Mouse (Mus musculus) midbrain, embryonic 11.5 days (tissue): Measurements from ENCODE around the gene Gm20695. TPM values are rescaled to one million over a fixed set of nuclear protein-coding genes. Genes with fewer than 3 reads are reported as not detected.

ENCODE experiments used
- ATAC-seq: fragments of 200-750 bp; cut with Nextera tagmentation; 2 replicates; pipeline ENCODE4 v1.8.0; 2017; ENCODE audit warnings: moderate TSS enrichment, moderate library complexity; ENCODE audit not compliant: low FRiP score
- DNase-seq: peaks from one replicate; pipeline ENCODE4 v3.0.0; 2015; ENCODE audit warnings: low spot score; ENCODE audit errors: missing footprints
- H3K27ac ChIP-seq: fragments of 300-500 bp; sonication (generic); 2 replicates; pipeline ENCODE4 v1.5.1; 2014; ENCODE audit warnings: low read depth, low read length
- H3K27me3 ChIP-seq: fragments of 300-500 bp; sonication (generic); 2 replicates; pipeline ENCODE4 v1.6.1; 2014; ENCODE audit warnings: mild to moderate bottlenecking, low read length, moderate library complexity, mixed read lengths; ENCODE audit not compliant: control insufficient read depth, insufficient read depth
- H3K36me3 ChIP-seq: fragments of 300-500 bp; sonication (generic); 2 replicates; pipeline ENCODE4 v1.6.1; 2014; ENCODE audit warnings: mild to moderate bottlenecking, low read length, moderate library complexity, mixed read lengths; ENCODE audit not compliant: control insufficient read depth, insufficient read depth
- H3K4me1 ChIP-seq: fragments of 300-500 bp; sonication (generic); 2 replicates; pipeline ENCODE4 v1.6.1; 2014; ENCODE audit warnings: low read length; ENCODE audit not compliant: control insufficient read depth, insufficient read depth
- H3K4me2 ChIP-seq: fragments of 300-500 bp; sonication (generic); 2 replicates; pipeline ENCODE4 v1.6.1; 2014; ENCODE audit warnings: mild to moderate bottlenecking, moderate library complexity
- H3K4me3 ChIP-seq: fragments of 300-500 bp; sonication (generic); 2 replicates; pipeline ENCODE4 v1.5.1; 2014; ENCODE audit warnings: low read depth, low read length
- H3K9ac ChIP-seq: fragments of 300-500 bp; sonication (generic); 2 replicates; pipeline ENCODE4 v1.6.1; 2014; ENCODE audit warnings: low read length
- H3K9me3 ChIP-seq: fragments of 300-500 bp; sonication (generic); 2 replicates; pipeline ENCODE4 v1.6.1; 2016; ENCODE audit warnings: low read length; ENCODE audit not compliant: control insufficient read depth
- WGBS: fragments of 180-500 bp; shearing (Covaris S2); extraction: QIAGEN DNeasy Blood & Tissue Kit; methylation state at CpG from one replicate; pipeline ENCODE4 v1.1.7; 2014; 5-methylcytosine and 5-hydroxymethylcytosine counted together
- microRNA-seq: library from miRNA; unstranded; fragments of <30 nt; microRNA quantifications from one replicate; pipeline ENCODE4, GENCODE M21; 2017
- polyA plus RNA-seq: library from polyadenylated mRNA; unstranded; fragments of >200 nt; fragmentation: Nextera tagmentation; extraction: Ambion mirVana; gene quantifications from 2 replicates; pipeline ENCODE4 v1.2.1, GENCODE M21; 2014

Gm20695 gene
- polyA plus RNA-seq, 1 experiment from 2014 or later = 4.4 TPM

- 82% methylated on average over 6 of the region's 6 CpGs for WGBS
- Histone ChIP-seq H3K9me3 (no peaks in the 10 kb centered on the region), H3K36me3 (no peaks in the 10 kb centered on the region), H3K27ac (no peak overlapping the region), H3K4me1 (no peaks in the 10 kb centered on the region), H3K4me3 (no peak overlapping the region), H3K27me3 (no peaks in the 10 kb centered on the region), H3K9ac (no peak overlapping the region), H3K4me2 (no peak overlapping the region)
- ATAC-seq (no peak), DNase-seq (no peak)
Observed at GRCm38 (mm10) chr16:3956369-3956768, 71.9 kb downstream of the Gm20695 start.

- Histone ChIP-seq H3K27me3 (no peaks in the 10 kb centered on the region), H3K4me3 (no peak overlapping the region), H3K4me2 (no peak overlapping the region), H3K36me3 (no peaks in the 10 kb centered on the region), H3K4me1 (no peaks in the 10 kb centered on the region), H3K9ac (no peak overlapping the region), H3K9me3 (no peaks in the 10 kb centered on the region), H3K27ac (no peak overlapping the region)
- ATAC-seq (no peak), DNase-seq (no peak)
- 76% methylated on average over 2 of the region's 2 CpGs for WGBS
Observed at GRCm38 (mm10) chr16:3959261-3959660, 74.8 kb downstream of the Gm20695 start.

GRCm38 (mm10) chr16:3964990-3965389 is 80.5 kb downstream of the Gm20695 start:
- no peak overlapping the region for H3K4me2 ChIP-seq
- WGBS = 78% methylated on average over 10 of the region's 10 CpGs
- no peak for ATAC-seq
- no peaks in the 10 kb centered on the region for H3K36me3 ChIP-seq
- H3K9ac ChIP-seq = no peak overlapping the region
- no peaks in the 10 kb centered on the region for H3K9me3 ChIP-seq
- no peak overlapping the region for H3K4me3 ChIP-seq
- no peaks in the 10 kb centered on the region for H3K4me1 ChIP-seq
- H3K27me3 ChIP-seq = no peaks in the 10 kb centered on the region
- no peak overlapping the region for H3K27ac ChIP-seq
- no peak for DNase-seq

GRCm38 (mm10) chr16:3965534-3965933 is 81.1 kb downstream of the Gm20695 start:
- no peaks in the 10 kb centered on the region for H3K9me3 ChIP-seq
- no peaks in the 10 kb centered on the region for H3K27me3 ChIP-seq
- 85% methylated on average over 3 of the region's 3 CpGs for WGBS
- no peak overlapping the region for H3K4me3 ChIP-seq
- H3K4me2 ChIP-seq = no peak overlapping the region
- H3K4me1 ChIP-seq = no peaks in the 10 kb centered on the region
- ATAC-seq = no peak
- no peak for DNase-seq
- H3K27ac ChIP-seq = no peak overlapping the region
- H3K36me3 ChIP-seq = no peaks in the 10 kb centered on the region
- no peak overlapping the region for H3K9ac ChIP-seq

Small RNA genes within 50 kb of the gene (microRNA-seq; reads per million reads assigned to microRNA genes)
- gene Gm23493 = not detected

Other genes with a start within 250 kb of the Gm20695 start
- not detected in 2 replicates for gene Mefv, start 166.6 kb upstream of the Gm20695 start, polyA plus RNA-seq
- gene Zfp263, start 140.6 kb upstream of the Gm20695 start, polyA plus RNA-seq = 27.2 and 32.1 TPM in 2 replicates
- gene Olfr15, start 53.8 kb upstream of the Gm20695 start, polyA plus RNA-seq = not detected in 2 replicates
- 1.3 and 1.6 TPM in 2 replicates for gene Zfp174, start 37.4 kb upstream of the Gm20695 start, polyA plus RNA-seq
- gene Naa60, start 12.3 kb upstream of the Gm20695 start, polyA plus RNA-seq = 62.6 and 64.0 TPM in 2 replicates
- 9.3 and 9.5 TPM in 2 replicates for gene Zfp597, start 87 bp upstream of the Gm20695 start, polyA plus RNA-seq
- 4.4 and 4.8 TPM in 2 replicates for gene 1700037C18Rik, start 24.0 kb downstream of the Gm20695 start, polyA plus RNA-seq
- 24.8 and 25.3 TPM in 2 replicates for gene Cluap1, start 24.2 kb downstream of the Gm20695 start, polyA plus RNA-seq
- 0.72 and 0.97 TPM in 2 replicates for gene Nlrc3, start 92.0 kb downstream of the Gm20695 start, polyA plus RNA-seq
- 25.1 TPM in 2 replicates for gene Slx4, start 119.1 kb downstream of the Gm20695 start, polyA plus RNA-seq
- gene Dnase1, start 152.3 kb downstream of the Gm20695 start, polyA plus RNA-seq = 4.6 and 5.8 TPM in 2 replicates
- gene Trap1, start 193.2 kb downstream of the Gm20695 start, polyA plus RNA-seq = 74.5 and 77.0 TPM in 2 replicates